Mouse (Mus musculus) ES-Bruce4 (cell line): ENCODE measurements around the gene Mthfr.

Experiments
- CTCF ChIP-seq: IDR thresholded peaks from one replicate; pipeline ENCODE4 v1.8.1; 2011; ENCODE audit warnings: low read depth, low read length
- POLR2A ChIP-seq: IDR thresholded peaks from one replicate; pipeline ENCODE4 v1.8.1; 2011; ENCODE audit warnings: low read length; ENCODE audit not compliant: insufficient read depth

DNA sequence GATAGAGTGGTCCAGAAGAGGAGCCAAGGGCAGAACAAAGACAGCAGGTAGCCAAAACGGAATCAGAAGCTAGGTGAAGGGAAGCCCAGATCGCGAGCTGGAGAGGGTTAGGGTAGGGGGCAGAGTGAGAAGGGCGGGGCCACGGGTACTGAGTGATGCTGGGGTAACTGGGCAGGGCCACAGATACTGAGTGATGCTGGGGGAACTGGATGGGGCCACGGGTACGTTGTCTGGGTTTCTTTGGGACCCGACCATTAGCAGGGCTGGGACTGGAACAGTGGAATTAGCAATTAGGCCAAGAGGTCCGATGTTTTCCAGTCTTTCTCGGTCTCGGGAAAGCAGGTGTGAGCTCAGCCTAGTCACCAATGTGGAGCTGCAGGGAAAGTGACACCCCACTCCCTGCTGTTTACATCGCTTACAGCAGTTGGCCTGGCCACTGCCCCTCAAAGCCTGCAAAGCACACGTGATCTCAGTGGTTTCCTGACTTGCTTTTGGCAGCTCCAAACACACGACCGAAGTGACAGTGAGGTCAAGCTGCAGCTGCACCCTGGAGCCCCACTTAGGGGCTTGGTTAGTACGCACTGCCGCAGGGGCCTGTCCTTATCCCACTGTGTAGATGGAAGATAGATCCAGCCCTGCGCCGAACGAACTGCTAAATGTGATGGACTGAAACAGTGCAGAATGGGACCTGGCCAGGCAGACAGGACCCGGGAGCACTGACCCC lies 44.5 kb downstream of the Mthfr start:
- TF ChIP-seq POLR2A (no peak), CTCF (no peak)
